29 mouse cellular contexts compared by ENCODE assay signal in the genomic region with DNA sequence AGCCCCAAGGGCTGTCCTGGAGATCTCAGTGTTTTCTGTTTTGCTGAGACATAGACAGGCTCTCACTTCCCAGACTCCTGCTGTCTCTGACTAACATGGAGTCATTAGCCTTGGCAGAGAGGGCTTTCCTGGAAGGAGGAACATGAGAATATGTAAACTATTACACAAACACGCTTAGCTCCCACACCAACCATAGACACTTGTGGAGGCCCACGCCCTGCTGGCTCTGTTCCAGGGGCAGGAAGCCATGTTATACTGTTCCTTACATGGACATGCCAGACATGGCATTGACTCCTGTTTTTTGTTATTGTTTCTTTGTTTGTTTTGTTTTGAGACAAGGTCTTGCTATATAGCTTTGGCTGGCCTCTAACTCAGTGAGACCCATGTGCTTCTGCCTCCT. TPM values are rescaled to one million over a fixed set of nuclear protein-coding genes. Genes with fewer than 3 reads are reported as not detected.
DNase-seq lines count a peak whose midpoint lies in the region; ATAC-seq lines count a peak whose summit lies in the region.
"Had no signal": no experiment of that assay in that cellular context is flagged by ENCODE, and none has a peak within 500 bp of the region (broad histone marks: within the 10 kb centered on the region; RNA-seq: fewer than 3 reads in every experiment).

No protein-coding gene starts in this region.

- H3K27me3 ChIP-seq in hindbrain, embryonic 14.5 days (ENCODE audit: control insufficient read depth, insufficient read depth, low read length), result no peaks in the 10 kb centered on the region
- H3K27me3 ChIP-seq: CH12.LX; embryonic facial prominence, embryonic 12.5 days; embryonic facial prominence, embryonic 15.5 days; forebrain, embryonic 12.5 days; forebrain, embryonic 15.5 days; heart, embryonic 12.5 days; heart, embryonic 15.5 days; hindbrain, embryonic 13.5 days had no signal

- no peaks in the 10 kb centered on the region for H3K9me3 ChIP-seq in hindbrain, embryonic 14.5 days (ENCODE audit: control insufficient read depth, low read length)
- H3K9me3 ChIP-seq: embryonic facial prominence, embryonic 12.5 days; embryonic facial prominence, embryonic 15.5 days; forebrain, embryonic 12.5 days; forebrain, embryonic 15.5 days; heart, embryonic 15.5 days; hindbrain, embryonic 10.5 days; hindbrain, embryonic 13.5 days had no signal

- H3K27ac ChIP-seq in hindbrain, embryonic 14.5 days, result no peak overlapping the region
- H3K27ac ChIP-seq: embryonic facial prominence, embryonic 12.5 days; embryonic facial prominence, embryonic 15.5 days; forebrain, embryonic 12.5 days; forebrain, embryonic 15.5 days; heart, embryonic 15.5 days; hindbrain, embryonic 10.5 days; hindbrain, embryonic 13.5 days; hindbrain, postnatal 0 days had no signal

- no peak for ATAC-seq in activated CD4-positive, CD25-positive, alpha-beta regulatory T cell, adult 4 months
- ATAC-seq in hindbrain, embryonic 14.5 days (ENCODE audit: low FRiP score), result no peak
- ATAC-seq: forebrain, embryonic 15.5 days; hindbrain, postnatal 0 days; inflammation-experienced regulatory T-cells, adult 6 months had no signal

- WGBS in hindbrain, embryonic 14.5 days, result 90% methylated on average over 2 of the region's 2 CpGs

- no peaks in the 10 kb centered on the region for H3K4me1 ChIP-seq in hindbrain, embryonic 14.5 days (replicated peaks; ENCODE audit: control insufficient read depth, insufficient read depth, low read length)
- H3K4me1 ChIP-seq: embryonic facial prominence, embryonic 12.5 days; embryonic facial prominence, embryonic 15.5 days; forebrain, embryonic 12.5 days; forebrain, embryonic 15.5 days; hindbrain, embryonic 10.5 days; hindbrain, embryonic 13.5 days had no signal

- no peak overlapping the region for H3K4me3 ChIP-seq in hindbrain, embryonic 14.5 days (replicated peaks; ENCODE audit: low read length)
- H3K4me3 ChIP-seq: embryonic facial prominence, embryonic 12.5 days; embryonic facial prominence, embryonic 15.5 days; forebrain, embryonic 12.5 days; forebrain, embryonic 15.5 days; heart, embryonic 12.5 days; heart, embryonic 15.5 days; hindbrain, embryonic 10.5 days; hindbrain, embryonic 13.5 days had no signal

- no peaks in the 10 kb centered on the region for H3K36me3 ChIP-seq in hindbrain, embryonic 14.5 days (replicated peaks; ENCODE audit: control insufficient read depth, insufficient read depth)
- H3K36me3 ChIP-seq: embryonic facial prominence, embryonic 12.5 days; embryonic facial prominence, embryonic 15.5 days; forebrain, embryonic 12.5 days; forebrain, embryonic 15.5 days; G1E; heart, embryonic 12.5 days; heart, embryonic 15.5 days; hindbrain, embryonic 10.5 days; hindbrain, embryonic 13.5 days had no signal

- peak; percentile 50 for DNase-seq in NIH3T3 (ENCODE audit: low read depth)
- DNase-seq in lung, adult 18-20 months, result peak; percentile 42 to 71
- peak; percentile 45 for DNase-seq in lung, postnatal 10 days
- peak; percentile 70 for DNase-seq in lung, postnatal 36 days
- no peak for DNase-seq in hindbrain, embryonic 14.5 days (ENCODE audit: low spot score)
- DNase-seq in kidney, adult 11 months, result no peak
- DNase-seq: adrenal gland, adult 8-10 months; adrenal gland, postnatal 25 days; B cell, adult 2 months; cerebellum, adult 18-20 months; cerebellum, adult 9-10 months; cerebellum, postnatal 25 days; gastrocnemius, postnatal 10 days; gastrocnemius, postnatal 36 days; heart, postnatal 10 days; heart, postnatal 36 days had no signal

- H3K4me2 ChIP-seq in hindbrain, embryonic 14.5 days (replicated peaks), result no peak overlapping the region
- H3K4me2 ChIP-seq: embryonic facial prominence, embryonic 12.5 days; embryonic facial prominence, embryonic 15.5 days; forebrain, embryonic 12.5 days; forebrain, embryonic 15.5 days; heart, embryonic 12.5 days; heart, embryonic 15.5 days; hindbrain, embryonic 13.5 days had no signal

- no peak overlapping the region for H3K9ac ChIP-seq in hindbrain, embryonic 14.5 days
- H3K9ac ChIP-seq: embryonic facial prominence, embryonic 12.5 days; embryonic facial prominence, embryonic 15.5 days; forebrain, embryonic 12.5 days; forebrain, embryonic 15.5 days; heart, embryonic 12.5 days; heart, embryonic 15.5 days; hindbrain, embryonic 13.5 days had no signal

RNA-seq across cellular contexts. Expression of a gene that starts 27.7 kb away (rescaled TPM):
- polyA plus RNA-seq in activated CD4-positive, CD25-positive, alpha-beta regulatory T cell, adult 4 months (2017; shearing (Covaris generic)), result 10 to 100 TPM in 1 of 2 experiments, 1 to 10 TPM in 1; 7.8 to 15.6 TPM
- 26.9 and 27.1 TPM in 2 replicates for polyA plus RNA-seq in hindbrain, embryonic 14.5 days (2014; fragmentation: Nextera tagmentation; extraction: Ambion mirVana)

RNA-seq across cellular contexts. Expression of a gene that starts 37.5 kb away (rescaled TPM):
- polyA plus RNA-seq in activated CD4-positive, CD25-positive, alpha-beta regulatory T cell, adult 4 months (2017; shearing (Covaris generic)), result 100 to 1,000 TPM in 1 of 2 experiments, 10 to 100 TPM in 1; 67.6 to 104 TPM
- polyA plus RNA-seq in hindbrain, embryonic 14.5 days (2014; fragmentation: Nextera tagmentation; extraction: Ambion mirVana), result 54.9 and 56.6 TPM in 2 replicates

Comparison
In these comparisons a context has a peak if more than half of its experiments do, and no peak if none do; other contexts are left out.
1. DNase-seq: peak in NIH3T3 (single experiment), lung, adult 18-20 months (2 of 2), lung, postnatal 10 days (single experiment) and lung, postnatal 36 days (single experiment); none in hindbrain, embryonic 14.5 days (single experiment) and kidney, adult 11 months (single experiment).